Mouse (Mus musculus): ENCODE measurements around the gene Lad1. TPM values are rescaled to one million over a fixed set of nuclear protein-coding genes. Genes with fewer than 3 reads are reported as not detected.

Gene Lad1
- polyA plus RNA-seq (2015; fragmentation: Nextera tagmentation; extraction: Ambion mirVana), result 0.47 and 0.93 TPM in 2 replicates

- Histone ChIP-seq H3K9ac (ENCODE audit: low read depth, low read length) (peak within 1 kb of the TSS; percentile 71), H3K4me3 (ENCODE audit: low read length) (peak within 1 kb of the TSS; percentile 60), H3K36me3 (ENCODE audit: control insufficient read depth, insufficient read depth, low read length) (no peaks in the 10 kb centered on the region), H3K27ac (ENCODE audit: low read depth, low read length) (no peak within 1 kb of the TSS), H3K27me3 (replicated peaks; ENCODE audit: control insufficient read depth, insufficient read depth, low read length) (peaks cover 27% of the 10 kb centered on the region), H3K9me3 (ENCODE audit: control insufficient read depth, low read length) (no peaks in the 10 kb centered on the region), H3K4me1 (ENCODE audit: control insufficient read depth, insufficient read depth, low read depth, low read length) (peaks cover 8% of the 10 kb centered on the region), H3K4me2 (ENCODE audit: low read length) (peak within 1 kb of the TSS; percentile 98)
- WGBS, result under 1% methylated on average over 55 of the region's 63 CpGs
- peak; percentile 62 for ATAC-seq
Observed at GRCm38 (mm10) chr1:135818481-135819086, at the start of gene Lad1. Gene Lad1 (plus strand): TSS chr1:135818598.

- H3K4me3 ChIP-seq (ENCODE audit: low read length), result no peak overlapping the region
- H3K9me3 ChIP-seq (ENCODE audit: control insufficient read depth, low read length), result no peaks in the 10 kb centered on the region
- peaks cover 29% of the 10 kb centered on the region for H3K4me1 ChIP-seq (ENCODE audit: control insufficient read depth, insufficient read depth, low read depth, low read length)
- ATAC-seq, result no peak
- H3K9ac ChIP-seq (ENCODE audit: low read depth, low read length), result no peak overlapping the region
- no peaks in the 10 kb centered on the region for H3K36me3 ChIP-seq (ENCODE audit: control insufficient read depth, insufficient read depth, low read length)
- H3K4me2 ChIP-seq (ENCODE audit: low read length), result no peak overlapping the region
- H3K27ac ChIP-seq (ENCODE audit: low read depth, low read length), result no peak overlapping the region
- no peaks in the 10 kb centered on the region for H3K27me3 ChIP-seq (replicated peaks; ENCODE audit: control insufficient read depth, insufficient read depth, low read length)
- WGBS, result 84% methylated on average over 7 of the region's 7 CpGs
Observed at GRCm38 (mm10) chr1:135770237-135770636, 48.2 kb upstream of the Lad1 start.

- H3K4me2 ChIP-seq (ENCODE audit: low read length), result no peak overlapping the region
- peaks cover 25% of the 10 kb centered on the region for H3K4me1 ChIP-seq (ENCODE audit: control insufficient read depth, insufficient read depth, low read depth, low read length)
- 40% methylated on average over 11 of the region's 12 CpGs for WGBS
- H3K27ac ChIP-seq (ENCODE audit: low read depth, low read length), result no peak overlapping the region
- H3K9ac ChIP-seq (ENCODE audit: low read depth, low read length), result no peak overlapping the region
- 0 out of 2 replicates have a peak, but pooled peaks have one; percentile 26 for ATAC-seq
- H3K4me3 ChIP-seq (ENCODE audit: low read length), result no peak overlapping the region
- no peaks in the 10 kb centered on the region for H3K36me3 ChIP-seq (ENCODE audit: control insufficient read depth, insufficient read depth, low read length)
- H3K9me3 ChIP-seq (ENCODE audit: control insufficient read depth, low read length), result no peaks in the 10 kb centered on the region
- no peaks in the 10 kb centered on the region for H3K27me3 ChIP-seq (replicated peaks; ENCODE audit: control insufficient read depth, insufficient read depth, low read length)
Observed at GRCm38 (mm10) chr1:135770896-135771572, 47.4 kb upstream of the Lad1 start.

- H3K9me3 ChIP-seq (ENCODE audit: control insufficient read depth, low read length), result no peaks in the 10 kb centered on the region
- H3K4me3 ChIP-seq (ENCODE audit: low read length), result no peak overlapping the region
- H3K27me3 ChIP-seq (replicated peaks; ENCODE audit: control insufficient read depth, insufficient read depth, low read length), result no peaks in the 10 kb centered on the region
- no peak overlapping the region for H3K9ac ChIP-seq (ENCODE audit: low read depth, low read length)
- 70% methylated on average over 8 of the region's 8 CpGs for WGBS
- H3K4me2 ChIP-seq (ENCODE audit: low read length), result no peak overlapping the region
- no peak overlapping the region for H3K27ac ChIP-seq (ENCODE audit: low read depth, low read length)
- H3K36me3 ChIP-seq (ENCODE audit: control insufficient read depth, insufficient read depth, low read length), result no peaks in the 10 kb centered on the region
- 0 out of 2 replicates have a peak, but pooled peaks have one; percentile 28 for ATAC-seq
- H3K4me1 ChIP-seq (ENCODE audit: control insufficient read depth, insufficient read depth, low read depth, low read length), result peaks cover 22% of the 10 kb centered on the region
Observed at GRCm38 (mm10) chr1:135771573-135771970, 46.8 kb upstream of the Lad1 start.

GRCm38 (mm10) chr1:135776596-135776995, 41.8 kb upstream of the Lad1 start:
- no peak for ATAC-seq
- no peaks in the 10 kb centered on the region for H3K27me3 ChIP-seq (replicated peaks; ENCODE audit: control insufficient read depth, insufficient read depth, low read length)
- no peak overlapping the region for H3K9ac ChIP-seq (ENCODE audit: low read depth, low read length)
- H3K4me2 ChIP-seq (ENCODE audit: low read length), result no peak overlapping the region
- peaks cover 6% of the 10 kb centered on the region for H3K4me1 ChIP-seq (ENCODE audit: control insufficient read depth, insufficient read depth, low read depth, low read length)
- no peak overlapping the region for H3K4me3 ChIP-seq (ENCODE audit: low read length)
- H3K9me3 ChIP-seq (ENCODE audit: control insufficient read depth, low read length), result no peaks in the 10 kb centered on the region
- H3K27ac ChIP-seq (ENCODE audit: low read depth, low read length), result no peak overlapping the region
- no peaks in the 10 kb centered on the region for H3K36me3 ChIP-seq (ENCODE audit: control insufficient read depth, insufficient read depth, low read length)

- no peak for ATAC-seq
- Histone ChIP-seq H3K4me3 (ENCODE audit: low read length) (no peak overlapping the region), H3K4me2 (ENCODE audit: low read length) (no peak overlapping the region), H3K27ac (ENCODE audit: low read depth, low read length) (no peak overlapping the region), H3K36me3 (ENCODE audit: control insufficient read depth, insufficient read depth, low read length) (no peaks in the 10 kb centered on the region), H3K27me3 (replicated peaks; ENCODE audit: control insufficient read depth, insufficient read depth, low read length) (no peaks in the 10 kb centered on the region), H3K9me3 (ENCODE audit: control insufficient read depth, low read length) (no peaks in the 10 kb centered on the region), H3K4me1 (ENCODE audit: control insufficient read depth, insufficient read depth, low read depth, low read length) (peaks cover 6% of the 10 kb centered on the region; the same call in 1 of the 2 replicates), H3K9ac (ENCODE audit: low read depth, low read length) (no peak overlapping the region)
- 86% methylated on average over 1 of the region's 1 CpGs for WGBS
Observed at GRCm38 (mm10) chr1:135777046-135777445, 41.4 kb upstream of the Lad1 start.

GRCm38 (mm10) chr1:135778780-135779535, 39.4 kb upstream of the Lad1 start, which contains the start of gene Tnni1:
Gene Tnni1 (plus strand): TSS chr1:135779434.
- H3K27me3 ChIP-seq (replicated peaks; ENCODE audit: control insufficient read depth, insufficient read depth, low read length), result no peaks in the 10 kb centered on the region
- peaks cover 6% of the 10 kb centered on the region; the same call in 1 of the 2 replicates for H3K4me1 ChIP-seq (ENCODE audit: control insufficient read depth, insufficient read depth, low read depth, low read length)
- WGBS, result 27% methylated on average over 21 of the region's 22 CpGs
- no peak within 1 kb of the TSS for H3K4me3 ChIP-seq (ENCODE audit: low read length)
- no peaks in the 10 kb centered on the region for H3K36me3 ChIP-seq (ENCODE audit: control insufficient read depth, insufficient read depth, low read length)
- H3K27ac ChIP-seq (ENCODE audit: low read depth, low read length), result no peak within 1 kb of the TSS
- H3K9me3 ChIP-seq (ENCODE audit: control insufficient read depth, low read length), result no peaks in the 10 kb centered on the region
- ATAC-seq, result no peak
- no peak within 1 kb of the TSS for H3K9ac ChIP-seq (ENCODE audit: low read depth, low read length)
- H3K4me2 ChIP-seq (ENCODE audit: low read length), result no peak within 1 kb of the TSS

- Histone ChIP-seq H3K4me2 (ENCODE audit: low read length) (no peak overlapping the region), H3K9ac (ENCODE audit: low read depth, low read length) (no peak overlapping the region; the same call in 1 of the 2 replicates), H3K27ac (ENCODE audit: low read depth, low read length) (no peak overlapping the region), H3K36me3 (ENCODE audit: control insufficient read depth, insufficient read depth, low read length) (no peaks in the 10 kb centered on the region), H3K4me3 (ENCODE audit: low read length) (no peak overlapping the region), H3K4me1 (ENCODE audit: control insufficient read depth, insufficient read depth, low read depth, low read length) (peaks cover 6% of the 10 kb centered on the region; the same call in 1 of the 2 replicates), H3K27me3 (replicated peaks; ENCODE audit: control insufficient read depth, insufficient read depth, low read length) (no peaks in the 10 kb centered on the region), H3K9me3 (ENCODE audit: control insufficient read depth, low read length) (no peaks in the 10 kb centered on the region)
- WGBS, result 35% methylated on average over 4 of the region's 4 CpGs
- no peak for ATAC-seq
Observed at GRCm38 (mm10) chr1:135780649-135781048, 37.7 kb upstream of the Lad1 start.

- ATAC-seq, result peak; percentile 60; the same call in 1 of the 2 replicates
- H3K9ac ChIP-seq (ENCODE audit: low read depth, low read length), result peak overlapping the region; percentile 23; the same call in 1 of the 2 replicates
- no peaks in the 10 kb centered on the region for H3K9me3 ChIP-seq (ENCODE audit: control insufficient read depth, low read length)
- H3K27ac ChIP-seq (ENCODE audit: low read depth, low read length), result no peak overlapping the region
- no peaks in the 10 kb centered on the region for H3K27me3 ChIP-seq (replicated peaks; ENCODE audit: control insufficient read depth, insufficient read depth, low read length)
- H3K36me3 ChIP-seq (ENCODE audit: control insufficient read depth, insufficient read depth, low read length), result no peaks in the 10 kb centered on the region
- no peak overlapping the region for H3K4me2 ChIP-seq (ENCODE audit: low read length)
- WGBS, result 7% methylated on average over 13 of the region's 13 CpGs
- no peak overlapping the region for H3K4me3 ChIP-seq (ENCODE audit: low read length)
- H3K4me1 ChIP-seq (ENCODE audit: control insufficient read depth, insufficient read depth, low read depth, low read length), result peaks cover 6% of the 10 kb centered on the region; the same call in 1 of the 2 replicates
Observed at GRCm38 (mm10) chr1:135781220-135781619, 37.2 kb upstream of the Lad1 start.
